Mouse (Mus musculus) intestine, postnatal 0 days (tissue): ENCODE results near the gene Gatad2a. TPM values are rescaled to one million over a fixed set of nuclear protein-coding genes. Genes with fewer than 3 reads are reported as not detected.
"Not testable (repeated sequence)": the region's sequence is repeated elsewhere in the genome, so short reads cannot be mapped to it uniquely, and the experiment has no call there.

ENCODE experiments used
- ATAC-seq: fragments of 200-750 bp; cut with Nextera tagmentation; 2 replicates; pipeline ENCODE4 v1.8.0; 2017; ENCODE audit warnings: mild to moderate bottlenecking, moderate TSS enrichment, moderate library complexity
- H3K27ac ChIP-seq: fragments of 300-500 bp; sonication (generic); 2 replicates; pipeline ENCODE4 v1.5.1; 2014; ENCODE audit warnings: mild to moderate bottlenecking, low read depth, low read length, moderate library complexity
- H3K27me3 ChIP-seq: fragments of 300-500 bp; sonication (generic); replicated peaks from 2 replicates; pipeline ENCODE4 v1.6.1; 2014; ENCODE audit warnings: low read length, mixed read lengths; ENCODE audit not compliant: control insufficient read depth, insufficient read depth
- H3K36me3 ChIP-seq: fragments of 300-500 bp; sonication (generic); 2 replicates; pipeline ENCODE4 v1.6.1; 2014; ENCODE audit warnings: mild to moderate bottlenecking, moderate library complexity; ENCODE audit not compliant: control insufficient read depth, insufficient read depth
- H3K4me1 ChIP-seq: fragments of 300-500 bp; sonication (generic); replicated peaks from 2 replicates; pipeline ENCODE4 v1.6.1; 2014; ENCODE audit warnings: antibody characterized with exemption, low read length, mixed read lengths; ENCODE audit not compliant: control insufficient read depth, insufficient read depth
- H3K4me2 ChIP-seq: fragments of 300-500 bp; sonication (generic); replicated peaks from 2 replicates; pipeline ENCODE4 v1.6.1; 2014; ENCODE audit warnings: low read depth, mild to moderate bottlenecking, moderate library complexity
- H3K4me3 ChIP-seq: fragments of 300-500 bp; sonication (generic); 2 replicates; pipeline ENCODE4 v1.5.1; 2014; ENCODE audit warnings: low read depth, low read length
- H3K9ac ChIP-seq: fragments of 300-500 bp; sonication (generic); 2 replicates; pipeline ENCODE4 v1.6.1; 2014; ENCODE audit warnings: mild to moderate bottlenecking, low read depth, low read length
- H3K9me3 ChIP-seq: fragments of 300-500 bp; sonication (generic); 2 replicates; pipeline ENCODE4 v1.6.1; 2016; ENCODE audit warnings: mixed run types; ENCODE audit not compliant: control insufficient read depth
- CTCF ChIP-seq: sonication (generic); IDR thresholded peaks from 2 replicates; pipeline ENCODE4 v1.5.1; 2016; ENCODE audit warnings: low read depth, mild to moderate bottlenecking, control low read depth, antibody characterized with exemption, moderate library complexity
- WGBS: fragments of 180-500 bp; shearing (Covaris S2); extraction: QIAGEN DNeasy Blood & Tissue Kit; methylation state at CpG from one replicate; pipeline ENCODE4 v1.1.7; 2014; 5-methylcytosine and 5-hydroxymethylcytosine counted together
- polyA plus RNA-seq: library from polyadenylated mRNA; unstranded; fragments of >200 nt; fragmentation: Nextera tagmentation; extraction: Ambion mirVana; gene quantifications from 2 replicates; pipeline ENCODE4 v1.2.1, GENCODE M21; 2015

Gene Gatad2a
- polyA plus RNA-seq, 1 experiment from 2014 or later, result 42.6 TPM

GRCm38 (mm10) chr8:70005178-70005577, 9.0 kb upstream of the Gatad2a start:
- ATAC-seq, result no peak
- no peaks in the 10 kb centered on the region for H3K4me1 ChIP-seq
- H3K27me3 ChIP-seq, result no peaks in the 10 kb centered on the region
- no peak for TF ChIP-seq CTCF
- WGBS, result 38% methylated on average over 2 of the region's 2 CpGs
- H3K36me3 ChIP-seq, result no peaks in the 10 kb centered on the region
- no peak overlapping the region for H3K27ac ChIP-seq
- H3K4me3 ChIP-seq, result no peak overlapping the region
- no peak overlapping the region for H3K9ac ChIP-seq
- H3K9me3 ChIP-seq, result no peaks in the 10 kb centered on the region
- no peak overlapping the region for H3K4me2 ChIP-seq

GRCm38 (mm10) chr8:70004345-70004744, 8.2 kb upstream of the Gatad2a start:
- H3K27ac ChIP-seq, result no peak overlapping the region
- no peak overlapping the region for H3K4me2 ChIP-seq
- ATAC-seq, result no peak
- H3K27me3 ChIP-seq, result no peaks in the 10 kb centered on the region
- no peak for TF ChIP-seq CTCF
- no peak overlapping the region for H3K4me3 ChIP-seq
- H3K9ac ChIP-seq, result no peak overlapping the region
- H3K9me3 ChIP-seq, result no peaks in the 10 kb centered on the region
- H3K36me3 ChIP-seq, result no peaks in the 10 kb centered on the region
- no peaks in the 10 kb centered on the region for H3K4me1 ChIP-seq

- Histone ChIP-seq H3K27ac (no peak overlapping the region), H3K4me2 (no peak overlapping the region), H3K36me3 (no peaks in the 10 kb centered on the region), H3K27me3 (no peaks in the 10 kb centered on the region), H3K9me3 (no peaks in the 10 kb centered on the region), H3K9ac (no peak overlapping the region), H3K4me3 (no peak overlapping the region), H3K4me1 (no peaks in the 10 kb centered on the region)
- ATAC-seq, result no peak
- 42% methylated on average over 4 of the region's 4 CpGs for WGBS
- peak; percentile 39; the same call in 1 of the 2 replicates for TF ChIP-seq CTCF
Observed at GRCm38 (mm10) chr8:70003204-70003657, 7.0 kb upstream of the Gatad2a start.

GRCm38 (mm10) chr8:70001892-70002191, 5.7 kb upstream of the Gatad2a start:
- H3K36me3 ChIP-seq, H3K9ac ChIP-seq, ATAC-seq, H3K4me1 ChIP-seq, H3K9me3 ChIP-seq, H3K27me3 ChIP-seq: not testable (repeated sequence)
- H3K4me3 ChIP-seq, result peak overlapping the region; percentile 18; the same call in 1 of the 2 replicates
- peak overlapping the region; percentile 61 for H3K4me2 ChIP-seq
- WGBS, result 37% methylated on average over 7 of the region's 7 CpGs
- H3K27ac ChIP-seq, result peak overlapping the region; percentile 80

GRCm38 (mm10) chr8:70001176-70001891, 5.2 kb upstream of the Gatad2a start:
- ATAC-seq, result peak; percentile 75
- H3K9ac ChIP-seq, result no peak overlapping the region
- 1% methylated on average over 16 of the region's 16 CpGs for WGBS

GRCm38 (mm10) chr8:70000226-70000625, 4.0 kb upstream of the Gatad2a start:
- 78% methylated on average over 2 of the region's 2 CpGs for WGBS

More at GRCm38 (mm10) chr8:70001176-70001891, 5.2 kb upstream of the Gatad2a start:
- H3K4me3 ChIP-seq, result peak overlapping the region; percentile 18
- peak overlapping the region; percentile 80 for H3K27ac ChIP-seq
- no peaks in the 10 kb centered on the region for H3K9me3 ChIP-seq
- peak; percentile 80 for TF ChIP-seq CTCF
- H3K4me1 ChIP-seq, result no peaks in the 10 kb centered on the region
- peak overlapping the region; percentile 61 for H3K4me2 ChIP-seq
- H3K36me3 ChIP-seq, result no peaks in the 10 kb centered on the region
- no peaks in the 10 kb centered on the region for H3K27me3 ChIP-seq

More at GRCm38 (mm10) chr8:70000226-70000625, 4.0 kb upstream of the Gatad2a start:
- Histone ChIP-seq H3K9ac (no peak overlapping the region), H3K27ac (no peak overlapping the region), H3K4me1 (no peaks in the 10 kb centered on the region), H3K27me3 (no peaks in the 10 kb centered on the region), H3K4me2 (no peak overlapping the region), H3K36me3 (no peaks in the 10 kb centered on the region), H3K4me3 (no peak overlapping the region), H3K9me3 (no peaks in the 10 kb centered on the region)
- no peak for ATAC-seq
- no peak for TF ChIP-seq CTCF
